Mouse (Mus musculus) lung, embryonic 14.5 days (tissue): ENCODE results near the gene Sln. TPM values are rescaled to one million over a fixed set of nuclear protein-coding genes. Genes with fewer than 3 reads are reported as not detected.

Experiments used
- ATAC-seq: fragments of 200-750 bp; cut with Nextera tagmentation; 2 replicates; pipeline ENCODE4 v1.8.0; 2017; ENCODE audit warnings: mild to moderate bottlenecking, moderate TSS enrichment, moderate library complexity; ENCODE audit not compliant: insufficient read depth
- DNase-seq: peaks from one replicate; pipeline ENCODE4 v3.0.0-alpha.2; 2015
- H3K27ac ChIP-seq: fragments of 300-500 bp; sonication (generic); 2 replicates; pipeline ENCODE4 v1.5.1; 2014; ENCODE audit warnings: low read depth, mild to moderate bottlenecking, moderate library complexity
- H3K27me3 ChIP-seq: fragments of 300-500 bp; sonication (generic); 2 replicates; pipeline ENCODE4 v1.6.1; 2014; ENCODE audit warnings: low read length, control low read depth; ENCODE audit not compliant: insufficient read depth
- H3K36me3 ChIP-seq: fragments of 300-500 bp; sonication (generic); 2 replicates; pipeline ENCODE4 v1.6.1; 2014; ENCODE audit warnings: control low read depth; ENCODE audit not compliant: insufficient read depth
- H3K4me1 ChIP-seq: fragments of 300-500 bp; sonication (generic); 2 replicates; pipeline ENCODE4 v1.6.1; 2014; ENCODE audit warnings: antibody characterized with exemption, control low read depth; ENCODE audit not compliant: insufficient read depth
- H3K4me2 ChIP-seq: fragments of 300-500 bp; sonication (generic); 2 replicates; pipeline ENCODE4 v1.6.1; 2014; ENCODE audit warnings: mild to moderate bottlenecking
- H3K4me3 ChIP-seq: fragments of 300-500 bp; sonication (generic); 2 replicates; pipeline ENCODE4 v1.5.1; 2014; ENCODE audit warnings: low read depth, low read length
- H3K9ac ChIP-seq: fragments of 300-500 bp; sonication (generic); 2 replicates; pipeline ENCODE4 v1.6.1; 2014
- H3K9me3 ChIP-seq: fragments of 300-500 bp; sonication (generic); 2 replicates; pipeline ENCODE4 v1.6.1; 2016; ENCODE audit warnings: low read depth, low read length, control low read depth
- CTCF ChIP-seq: IDR thresholded peaks from 2 replicates; pipeline ENCODE4 v1.5.1; 2016; ENCODE audit warnings: antibody characterized with exemption, low read depth
- WGBS: fragments of 180-500 bp; shearing (Covaris S2); extraction: QIAGEN DNeasy Blood & Tissue Kit; methylation state at CpG from one replicate; pipeline ENCODE4 v1.1.7; 2014; 5-methylcytosine and 5-hydroxymethylcytosine counted together
- polyA plus RNA-seq: library from polyadenylated mRNA; unstranded; fragments of >200 nt; fragmentation: Nextera tagmentation; extraction: Ambion mirVana; gene quantifications from 2 replicates; pipeline ENCODE4 v1.2.1, GENCODE M21; 2014

Gene Sln
- polyA plus RNA-seq, 1 experiment from 2014 or later, result 0.13 TPM

GRCm38 (mm10) chr9:53903215-53903842, 53.4 kb downstream of the Sln start:
- Histone ChIP-seq H3K27me3 (no peaks in the 10 kb centered on the region), H3K4me3 (no peak overlapping the region)
- TF ChIP-seq CTCF, result no peak

More at GRCm38 (mm10) chr9:53903215-53903842, 53.4 kb downstream of the Sln start:
- H3K4me1 ChIP-seq, result no peaks in the 10 kb centered on the region
- DNase-seq (no peak), ATAC-seq (no peak)
- H3K9me3 ChIP-seq, result no peaks in the 10 kb centered on the region
- no peak overlapping the region for H3K9ac ChIP-seq
- no peak overlapping the region for H3K27ac ChIP-seq
- WGBS, result 82% methylated on average over 7 of the region's 7 CpGs
- H3K4me2 ChIP-seq, result no peak overlapping the region
- no peaks in the 10 kb centered on the region for H3K36me3 ChIP-seq

Other genes with a start within 250 kb of the Sln start
- 111 and 114 TPM in 2 replicates for gene Acat1, start 239.8 kb upstream of the Sln start, polyA plus RNA-seq
- gene Cul5, start 180.2 kb upstream of the Sln start, polyA plus RNA-seq, result 46.5 and 51.1 TPM in 2 replicates
- gene Rab39, start 143.9 kb upstream of the Sln start, polyA plus RNA-seq, result 0.34 and 0.38 TPM in 2 replicates
- 7.7 and 8.3 TPM in 2 replicates for gene Slc35f2, start 78.6 kb upstream of the Sln start, polyA plus RNA-seq
- gene Elmod1, start 125.1 kb downstream of the Sln start, polyA plus RNA-seq, result not detected in 2 replicates
- gene Tnfaip8l3, start 218.2 kb downstream of the Sln start, polyA plus RNA-seq, result 0.49 and 0.76 TPM in 2 replicates